Mouse (Mus musculus): Measurements from ENCODE around the gene Ldlrad3.

Gene Ldlrad3

DNA sequence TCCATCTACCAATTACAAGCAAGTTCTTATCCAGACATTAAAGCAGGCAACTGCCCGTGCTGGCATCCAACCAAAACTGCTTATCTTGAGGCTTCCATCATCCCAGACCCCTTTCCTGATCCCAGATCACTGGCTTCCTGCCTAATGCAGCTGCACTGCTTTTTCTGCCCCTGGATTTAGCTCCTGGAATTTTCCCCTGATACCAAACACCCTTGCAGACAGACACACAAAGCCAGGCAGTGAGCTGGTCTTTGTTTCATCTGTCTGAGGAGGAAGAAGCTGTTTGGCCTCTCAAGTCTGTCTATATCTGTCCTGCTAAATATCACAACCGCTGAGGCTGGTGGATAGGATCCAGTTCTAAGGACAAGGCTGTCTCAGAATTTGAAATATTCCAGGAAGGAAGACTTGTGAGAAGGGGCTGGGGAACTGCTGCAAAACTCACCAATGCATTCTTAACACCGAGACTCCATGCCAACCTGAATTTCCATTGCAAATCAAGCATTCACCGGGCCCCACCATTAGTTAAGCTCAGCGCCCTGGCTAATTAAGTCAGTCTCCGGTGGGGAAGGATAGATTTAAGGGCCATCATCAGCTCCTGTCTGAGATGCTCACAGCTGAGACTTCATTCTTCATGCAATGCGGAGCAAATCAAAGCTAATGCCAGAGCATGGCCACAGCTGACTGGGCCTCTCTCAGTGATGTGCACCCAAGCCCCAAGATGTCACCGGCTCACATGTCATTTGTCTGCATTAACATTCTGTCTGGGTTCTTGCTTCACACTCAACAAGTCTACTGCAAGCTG, 183.0 kb downstream of the Ldlrad3 start:
- DNase-seq (ENCODE audit: low read depth): no peak

DNA sequence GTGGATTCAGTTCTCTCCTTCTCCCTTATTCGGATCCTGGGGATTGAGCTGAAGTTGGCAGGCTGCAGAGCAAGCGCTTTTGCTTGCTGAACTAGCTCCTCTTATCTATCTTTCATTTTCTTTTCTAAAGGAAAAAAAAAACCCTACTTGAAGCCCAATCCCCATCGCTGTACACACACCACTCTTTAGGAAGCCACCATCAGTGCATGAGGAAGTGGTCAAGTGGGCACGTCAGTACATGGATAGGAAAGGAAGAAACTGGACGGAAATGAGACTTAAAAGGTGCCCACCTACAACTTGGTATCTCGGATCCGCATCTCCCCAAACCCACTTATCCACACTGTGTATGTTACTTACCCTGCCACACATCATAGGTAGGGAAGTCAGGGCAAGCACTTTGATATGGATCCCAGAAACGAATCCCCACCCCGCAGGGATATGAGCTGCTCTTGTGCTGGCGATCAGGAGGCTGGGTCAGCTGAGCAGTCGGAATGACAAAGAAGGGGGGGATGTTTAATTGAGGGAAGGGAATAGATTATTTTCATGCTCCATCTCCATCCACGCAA, 183.7 kb downstream of the Ldlrad3 start:
- DNase-seq (ENCODE audit: low read depth): no peak

DNA sequence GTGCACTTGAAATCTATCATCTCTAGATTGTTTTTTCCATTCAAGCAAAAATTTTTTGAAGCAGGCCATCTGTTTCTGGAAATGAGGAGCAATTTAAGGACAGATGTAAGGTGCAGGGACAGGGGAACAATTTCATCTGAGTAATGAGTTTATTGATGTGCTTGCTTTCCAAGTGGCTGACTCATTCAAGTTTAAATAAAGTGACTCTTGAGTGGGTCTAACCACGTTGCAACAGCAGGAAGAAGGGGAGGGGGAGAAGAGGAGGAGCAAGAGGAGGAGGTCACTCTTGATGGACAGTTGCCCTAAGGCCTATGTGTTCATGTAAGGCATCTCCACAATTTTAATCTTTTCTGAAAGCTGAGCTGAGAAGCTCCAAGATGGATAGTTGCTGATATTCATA, 184.5 kb downstream of the Ldlrad3 start:
- DNase-seq (ENCODE audit: low read depth): no peak

DNA sequence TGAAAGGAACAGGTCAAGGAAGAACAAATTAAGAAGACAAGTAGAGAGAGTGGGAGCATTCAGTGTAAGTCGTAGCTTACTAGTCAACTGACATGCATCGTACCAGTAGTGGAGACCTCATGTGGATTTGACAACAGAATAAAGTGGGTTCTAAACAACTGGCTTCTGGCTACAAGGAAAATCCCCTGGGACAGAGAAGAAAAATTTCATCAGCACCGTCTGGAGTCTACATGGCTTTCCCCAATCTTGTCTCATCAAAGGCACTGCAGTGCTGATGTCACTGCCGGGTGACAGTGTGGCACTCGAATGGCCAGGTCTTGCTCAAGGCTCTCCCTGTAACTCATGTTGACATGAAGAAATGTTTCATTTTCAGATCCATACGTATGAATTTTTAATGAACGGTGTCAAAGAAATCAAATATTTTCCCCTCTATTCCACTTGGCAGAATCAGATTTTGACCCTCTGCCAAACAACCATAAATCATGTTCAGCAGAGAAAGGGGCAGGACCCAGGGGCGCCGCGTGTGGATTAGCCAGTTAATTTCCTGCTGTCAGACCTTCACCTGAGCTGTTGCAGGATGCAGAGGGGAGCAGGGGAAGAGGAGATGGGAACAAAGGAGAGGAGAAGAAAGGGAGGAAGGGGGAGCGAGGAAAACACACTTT, 187.1 kb downstream of the Ldlrad3 start:
- DNase-seq (ENCODE audit: low read depth): no peak

DNA sequence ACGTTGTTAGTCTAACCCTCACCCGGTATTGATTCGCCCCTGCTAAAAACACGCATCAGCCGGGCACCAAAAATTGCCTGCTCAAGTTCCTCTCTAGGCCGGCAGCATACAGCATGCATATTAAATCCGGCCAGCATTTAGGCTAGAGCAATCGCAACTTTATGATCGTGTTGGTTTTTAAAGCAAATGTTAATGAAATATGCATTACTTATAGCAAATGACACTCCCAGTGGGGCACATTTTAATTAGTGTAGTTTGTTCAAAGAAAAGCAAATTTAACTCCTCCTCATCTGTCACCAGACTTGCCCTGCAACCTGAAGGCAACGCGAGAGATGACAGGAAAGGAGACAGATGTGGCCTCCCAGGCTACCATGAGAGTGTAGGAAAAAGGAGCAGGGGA, 189.2 kb downstream of the Ldlrad3 start:
- no peak for DNase-seq (ENCODE audit: low read depth)

DNA sequence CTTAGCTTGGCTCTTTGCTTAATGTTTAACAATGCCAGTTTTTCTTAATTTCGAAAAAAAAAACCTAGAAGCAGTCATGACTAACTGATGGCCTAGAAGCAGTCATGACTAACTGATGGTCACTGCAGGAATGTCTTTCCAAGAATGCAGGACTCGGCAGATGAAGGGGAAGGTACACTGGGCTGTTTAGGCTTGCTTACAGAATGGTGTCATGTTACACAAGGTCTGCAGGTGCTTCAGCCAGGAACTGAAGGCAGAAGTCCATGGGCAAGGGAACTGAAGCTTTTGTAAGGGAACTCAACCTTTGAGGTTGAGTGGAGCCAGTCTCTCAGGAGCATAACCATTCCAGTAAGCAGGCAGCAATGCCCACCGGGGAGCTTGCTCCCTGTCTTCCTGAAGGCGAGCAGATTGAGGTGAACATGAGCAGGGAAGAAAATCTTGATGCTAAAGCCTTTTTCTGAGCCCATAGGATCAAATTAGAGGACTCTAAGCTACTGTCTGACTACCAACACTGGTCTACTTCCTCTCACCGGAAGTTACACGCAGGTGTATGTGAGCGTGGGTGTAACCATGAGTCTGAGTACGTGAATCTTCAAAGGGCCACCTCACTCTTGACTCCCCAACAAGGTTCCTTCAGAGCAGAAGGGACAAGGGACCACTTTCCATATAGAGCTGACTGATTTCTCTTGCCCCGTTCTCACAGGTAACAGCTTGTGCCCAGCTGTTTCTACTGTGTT, 193.4 kb downstream of the Ldlrad3 start:
- DNase-seq (ENCODE audit: low read depth): no peak

DNA sequence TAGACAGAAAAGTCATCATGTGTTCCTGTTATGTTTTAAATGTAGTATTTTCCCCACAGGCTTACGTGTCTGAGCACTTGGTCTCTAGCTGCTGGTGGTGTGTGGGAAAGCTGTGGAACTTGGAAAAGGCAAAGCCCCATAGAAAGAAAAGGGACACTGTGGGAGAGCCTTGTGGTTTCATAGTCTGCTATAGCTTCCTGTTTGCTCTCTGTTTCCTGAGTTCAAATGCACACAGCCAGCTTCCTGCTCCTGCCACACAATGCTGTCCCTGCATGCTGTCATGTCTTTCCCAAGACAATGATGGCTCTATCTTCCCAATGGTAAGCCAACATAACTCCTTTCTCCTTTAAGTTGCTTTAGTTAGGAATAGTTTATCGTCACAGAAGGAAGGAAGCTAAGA, 194.5 kb downstream of the Ldlrad3 start:
- DNase-seq (ENCODE audit: low read depth): no peak

DNA sequence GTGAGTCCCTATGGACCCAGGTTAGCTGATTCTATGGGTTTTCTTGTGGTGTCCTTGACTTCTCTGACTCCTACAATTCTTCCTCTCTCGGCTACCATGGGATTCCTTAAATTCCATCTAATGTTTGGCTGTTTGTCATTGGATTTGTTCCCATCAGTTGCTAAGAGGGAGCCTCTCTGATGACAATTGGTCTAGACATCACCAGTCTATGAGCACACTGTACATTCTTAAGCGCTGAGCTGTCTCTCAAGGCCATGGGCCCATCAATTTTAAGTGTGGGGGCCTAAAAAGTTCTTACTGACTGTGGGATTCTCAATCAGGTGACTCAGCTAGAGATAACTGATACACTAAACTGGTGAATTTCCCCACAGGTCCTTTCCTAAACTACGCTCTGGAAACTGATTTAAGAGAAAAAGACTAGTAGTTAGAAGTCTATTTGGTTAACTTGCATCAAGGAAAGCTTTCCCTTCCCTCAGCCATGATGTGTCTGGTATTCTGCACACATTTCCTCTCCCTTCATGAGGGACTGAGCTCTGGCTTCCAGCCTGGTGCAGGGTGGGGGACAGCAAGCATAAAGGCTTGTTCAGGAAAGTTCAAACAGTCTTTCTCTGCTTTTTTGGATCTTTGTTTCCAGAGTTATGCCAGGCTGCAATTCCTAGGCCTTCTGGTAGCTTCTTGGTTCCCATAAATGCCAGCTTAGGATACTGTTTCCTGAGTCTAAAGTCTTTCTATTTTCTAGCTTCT, 199.7 kb downstream of the Ldlrad3 start:
- DNase-seq (ENCODE audit: low read depth): no peak

DNA sequence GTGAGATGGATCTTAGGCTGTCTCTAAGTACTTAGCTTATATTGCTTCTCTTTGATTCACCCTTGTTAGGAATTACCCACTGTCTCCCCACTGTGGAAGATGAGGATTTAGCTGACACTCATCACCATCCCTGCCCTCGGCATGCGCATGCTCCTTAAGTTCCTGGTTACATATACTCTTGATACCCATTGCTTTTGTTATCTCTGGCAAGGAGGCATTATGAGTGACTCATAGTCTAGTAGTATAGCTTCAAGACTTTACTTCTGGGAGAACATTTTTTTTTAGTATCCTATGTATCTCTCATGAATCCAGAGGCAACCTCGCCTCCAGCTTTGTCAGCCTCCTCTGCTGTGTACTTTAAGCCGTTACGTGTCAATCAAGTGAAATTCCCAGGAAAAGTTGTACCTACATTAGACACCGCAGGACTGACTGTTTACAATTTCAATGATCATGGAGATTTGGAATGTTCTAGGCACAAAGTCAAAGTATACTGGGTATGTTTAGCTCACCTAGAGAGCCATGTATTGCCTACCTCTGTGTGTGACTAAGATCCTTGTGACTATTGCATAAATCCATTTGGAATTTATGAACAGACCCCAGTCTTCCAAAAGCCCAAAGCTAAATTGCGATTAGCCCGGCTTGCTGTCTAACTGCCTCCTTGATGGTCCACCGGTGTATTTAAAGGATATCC, 202.2 kb downstream of the Ldlrad3 start:
- no peak for DNase-seq (ENCODE audit: low read depth)

DNA sequence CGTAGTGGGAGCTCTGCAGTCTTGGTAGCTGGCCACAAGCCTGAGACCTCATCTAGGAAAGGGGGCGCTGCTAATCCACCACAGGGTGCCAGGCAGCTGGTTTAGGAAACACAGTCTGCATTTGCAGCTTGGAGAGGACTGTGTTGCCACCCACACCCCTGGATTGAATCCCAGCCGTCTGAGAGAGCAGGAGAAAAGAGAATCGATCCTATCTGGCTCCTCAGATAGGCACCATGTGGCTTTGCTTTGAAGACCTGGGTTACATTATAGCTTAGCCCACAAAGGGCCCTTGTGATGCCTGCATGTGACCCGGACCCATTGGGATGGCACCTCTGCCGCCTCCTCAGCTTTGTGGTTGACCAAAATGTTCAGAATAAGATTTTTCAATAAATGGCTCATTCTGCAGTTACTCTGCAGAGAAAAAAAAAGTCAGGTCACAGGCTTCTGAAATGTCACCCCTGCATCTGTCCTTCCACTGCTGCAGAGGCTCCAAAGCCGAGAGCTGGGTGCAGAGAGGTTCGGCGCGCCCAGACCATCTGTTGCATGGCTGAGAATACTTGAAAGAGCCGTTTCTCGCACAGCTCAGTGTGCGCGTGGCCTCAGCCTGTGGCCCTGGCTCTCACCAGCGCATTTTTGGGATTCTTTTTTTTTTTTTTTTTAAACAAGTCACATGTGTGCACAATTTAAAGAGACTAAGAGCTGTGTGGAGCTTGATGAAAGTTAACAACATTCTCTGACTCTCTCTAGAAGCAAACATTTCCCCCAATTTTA, 202.9 kb downstream of the Ldlrad3 start:
- DNase-seq (ENCODE audit: low read depth): no peak

DNA sequence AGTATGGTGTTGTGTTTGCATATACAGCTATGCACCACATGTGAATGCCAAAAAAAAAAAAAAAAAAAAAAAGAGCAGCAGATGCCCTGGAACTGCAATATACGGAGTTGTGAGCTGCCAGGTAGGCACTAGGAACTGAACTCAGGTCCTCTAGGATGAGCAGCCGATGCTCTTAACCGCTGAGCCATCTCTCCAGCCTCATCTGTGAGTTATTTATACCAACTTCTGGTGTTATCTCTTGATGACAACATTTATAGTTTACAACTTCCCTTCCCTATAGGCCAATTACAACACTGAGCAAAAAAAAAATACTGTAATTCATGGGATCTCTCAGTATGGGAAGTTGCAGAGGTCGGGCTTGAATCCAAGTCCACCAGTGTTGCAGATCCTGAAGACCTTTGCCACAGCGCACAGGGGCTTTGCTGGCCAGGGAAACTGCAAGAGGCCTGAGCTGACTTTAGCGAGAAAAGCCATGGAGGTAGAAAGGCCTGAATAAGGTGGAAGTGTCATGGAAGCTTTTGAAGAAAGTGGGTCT, 204.2 kb downstream of the Ldlrad3 start:
- DNase-seq (ENCODE audit: low read depth): no peak

DNA sequence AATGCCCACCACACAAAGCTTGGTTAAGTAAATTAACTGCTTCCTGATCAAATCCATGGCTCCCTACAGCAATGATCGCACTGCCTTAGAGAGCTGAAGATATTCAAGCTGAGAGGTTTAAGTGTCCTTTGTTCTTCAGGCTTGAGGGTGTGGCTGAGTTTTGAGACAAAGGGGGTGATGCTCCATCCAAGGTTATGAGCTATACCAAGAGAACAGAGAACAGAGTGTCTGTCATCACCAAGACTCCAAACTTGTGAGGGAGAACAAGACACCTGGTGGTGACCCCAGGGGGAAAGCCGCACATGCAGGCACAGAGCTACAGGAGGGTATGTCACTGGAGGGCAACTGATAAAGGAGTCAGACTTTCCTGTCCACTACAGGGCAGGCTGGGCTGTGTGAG, 205.0 kb downstream of the Ldlrad3 start:
- DNase-seq (ENCODE audit: low read depth): no peak

DNA sequence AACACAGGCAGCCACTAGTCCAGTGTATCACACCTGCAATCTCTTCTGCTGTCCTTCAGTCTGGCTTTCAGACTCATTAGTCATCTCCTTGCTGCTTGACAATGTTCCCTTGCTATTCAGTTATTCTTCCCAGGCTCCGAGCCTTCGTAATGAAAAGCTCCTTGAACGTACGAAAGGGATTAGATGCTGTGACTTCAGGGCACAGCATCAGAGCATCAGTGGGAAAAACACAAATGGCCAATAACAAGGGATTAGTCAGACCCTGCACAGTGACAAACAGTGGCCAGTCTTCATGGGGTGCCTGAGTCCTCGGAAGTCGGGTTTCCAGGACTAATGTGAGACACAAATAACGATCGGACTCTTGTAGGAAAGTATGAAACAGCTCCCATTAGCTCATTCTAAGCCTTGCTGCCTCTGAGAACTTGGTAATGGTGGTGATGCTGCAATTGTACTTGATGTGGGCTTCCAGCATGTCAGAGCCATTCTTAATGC, 205.7 kb downstream of the Ldlrad3 start:
- no peak for DNase-seq (ENCODE audit: low read depth)

DNA sequence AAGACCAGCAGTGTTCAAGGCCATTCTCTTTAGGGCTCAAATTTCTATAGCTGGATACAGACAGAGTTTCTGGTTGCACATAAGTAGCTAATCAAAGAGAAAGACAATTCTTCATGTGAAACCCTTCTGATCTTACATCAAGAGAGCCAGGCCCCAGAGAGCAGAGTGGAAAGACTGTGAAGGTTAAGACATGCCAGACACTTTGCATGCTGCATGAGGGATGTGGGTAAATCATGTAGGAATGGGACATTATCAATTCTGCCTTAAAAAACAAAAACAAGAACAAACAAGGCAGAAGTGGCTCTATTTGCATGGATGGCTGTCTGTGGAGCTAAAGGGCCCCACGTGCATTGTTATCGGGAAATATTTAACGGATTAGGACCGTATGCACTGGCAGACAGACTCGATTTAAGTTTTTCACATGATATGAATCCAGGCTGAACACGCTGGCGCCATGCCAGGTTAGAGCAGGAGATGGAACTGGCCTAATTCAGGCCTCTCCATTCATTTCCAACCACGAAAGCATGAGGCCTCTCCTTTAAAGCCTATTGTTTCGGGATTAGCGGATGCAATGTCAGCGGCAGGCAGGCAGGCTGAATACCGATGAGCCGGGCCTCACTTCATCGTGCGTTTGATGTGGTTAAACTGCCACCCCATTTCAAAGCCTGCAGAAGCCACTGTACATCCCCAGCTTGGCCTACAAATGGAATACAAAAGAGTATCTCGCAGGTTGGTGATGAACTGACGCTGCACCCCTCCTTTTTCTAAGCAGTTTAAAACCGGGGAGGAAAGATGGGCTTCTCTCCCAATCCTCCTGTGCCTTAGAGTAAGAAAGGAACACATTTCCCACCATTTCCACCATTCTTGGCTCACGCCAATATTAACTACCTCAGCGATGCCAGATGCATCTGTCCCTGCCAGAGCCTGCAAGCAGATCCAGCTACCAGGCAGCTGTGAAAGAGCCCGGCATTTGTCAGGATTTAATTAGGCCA, 207.4 kb downstream of the Ldlrad3 start:
- no peak for DNase-seq (ENCODE audit: low read depth)

DNA sequence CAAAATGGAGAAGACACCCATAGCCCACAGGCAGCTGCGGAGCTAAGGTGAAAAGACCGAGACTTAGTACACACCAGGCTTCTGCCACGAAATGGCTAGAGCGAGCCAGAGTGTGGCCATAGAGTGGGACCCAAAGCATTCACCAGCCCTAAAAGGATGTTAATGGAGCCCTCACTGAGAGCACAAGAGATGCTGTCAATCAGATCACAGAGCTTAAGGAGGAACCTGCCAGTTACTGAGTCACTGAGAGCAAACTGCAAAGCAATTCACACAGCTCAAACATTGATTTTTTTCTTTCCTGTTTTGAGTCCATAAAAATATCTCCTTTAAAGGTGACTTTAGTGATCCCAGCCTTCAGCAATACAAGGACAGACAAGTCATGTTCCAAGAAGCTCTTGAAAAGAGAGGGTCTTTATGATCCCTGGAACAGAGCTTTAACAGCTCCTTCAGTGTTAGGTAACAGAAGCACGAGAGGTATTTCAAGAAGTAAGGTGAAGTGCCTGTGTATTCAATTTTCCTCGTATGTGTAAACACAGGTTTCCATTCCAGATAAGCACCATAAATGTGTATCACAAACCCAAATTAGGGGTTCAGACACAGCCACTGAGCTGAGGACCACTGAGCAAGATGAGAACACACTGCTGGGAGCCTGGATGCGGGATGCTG, 209.7 kb downstream of the Ldlrad3 start:
- DNase-seq (ENCODE audit: low read depth): no peak

DNA sequence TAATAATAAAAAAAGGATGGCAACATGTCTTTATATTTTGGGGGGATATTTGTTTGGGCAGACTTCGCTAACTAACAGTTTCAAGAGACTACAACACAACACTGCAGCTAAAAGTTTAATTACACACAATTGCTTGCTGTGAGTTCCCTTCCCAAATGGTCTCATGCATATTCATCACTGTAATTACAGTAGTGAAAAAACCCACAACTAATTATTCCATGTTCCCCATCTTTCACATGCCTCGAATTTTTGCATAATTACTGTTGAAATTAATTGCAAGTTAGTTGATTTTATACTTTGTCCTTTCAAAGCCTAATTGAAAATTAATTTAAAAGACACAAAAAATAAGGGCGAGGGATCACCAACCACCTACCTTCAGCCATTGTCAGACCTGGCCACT, 212.4 kb downstream of the Ldlrad3 start:
- no peak for DNase-seq (ENCODE audit: low read depth)

DNA sequence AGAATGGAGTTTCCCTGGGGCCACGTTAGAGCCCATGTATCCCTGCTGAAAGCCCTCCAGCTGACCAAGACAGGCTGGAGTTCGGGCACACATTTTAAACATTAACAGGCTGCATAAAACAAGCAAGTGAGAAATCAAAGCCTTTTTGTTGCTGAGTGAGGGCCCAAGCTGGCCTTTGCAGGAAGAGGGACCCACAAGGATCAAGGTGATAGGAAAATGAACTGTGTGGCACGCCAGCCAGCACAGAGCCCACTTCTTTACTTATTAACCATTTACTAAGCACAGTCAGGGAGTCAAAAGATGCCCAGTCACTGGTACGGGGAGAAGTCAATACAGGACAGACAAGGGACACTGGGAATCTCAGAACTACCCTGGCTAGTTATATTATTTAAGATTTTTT, 218.6 kb downstream of the Ldlrad3 start:
- DNase-seq (ENCODE audit: low read depth): no peak

DNA sequence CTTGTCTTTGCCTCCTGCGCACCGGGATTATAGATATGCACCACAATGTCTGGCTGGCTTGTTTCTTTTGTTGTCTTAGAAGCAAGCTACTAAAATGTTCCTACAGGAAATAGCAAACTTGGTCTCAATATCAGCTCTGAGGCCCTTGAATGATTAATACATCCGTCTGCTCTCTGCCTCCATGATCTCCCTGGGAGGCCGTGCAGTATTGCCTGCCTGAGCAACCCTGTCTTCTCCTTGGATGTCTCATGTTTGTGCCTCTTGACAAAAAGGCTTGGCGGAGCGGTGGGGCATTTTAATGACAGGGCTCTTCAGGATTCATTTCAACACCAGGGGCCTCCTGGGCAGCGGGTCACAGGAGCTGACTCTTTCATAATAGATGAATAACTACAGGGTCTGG, 219.0 kb downstream of the Ldlrad3 start:
- no peak for DNase-seq (ENCODE audit: low read depth)
